Mouse (Mus musculus): ENCODE results near the gene Fto. TPM values are rescaled to one million over a fixed set of nuclear protein-coding genes. Genes with fewer than 3 reads are reported as not detected.

The Fto gene
- polyA plus RNA-seq, 1 experiment from 2014 or later, result 114 TPM

DNA sequence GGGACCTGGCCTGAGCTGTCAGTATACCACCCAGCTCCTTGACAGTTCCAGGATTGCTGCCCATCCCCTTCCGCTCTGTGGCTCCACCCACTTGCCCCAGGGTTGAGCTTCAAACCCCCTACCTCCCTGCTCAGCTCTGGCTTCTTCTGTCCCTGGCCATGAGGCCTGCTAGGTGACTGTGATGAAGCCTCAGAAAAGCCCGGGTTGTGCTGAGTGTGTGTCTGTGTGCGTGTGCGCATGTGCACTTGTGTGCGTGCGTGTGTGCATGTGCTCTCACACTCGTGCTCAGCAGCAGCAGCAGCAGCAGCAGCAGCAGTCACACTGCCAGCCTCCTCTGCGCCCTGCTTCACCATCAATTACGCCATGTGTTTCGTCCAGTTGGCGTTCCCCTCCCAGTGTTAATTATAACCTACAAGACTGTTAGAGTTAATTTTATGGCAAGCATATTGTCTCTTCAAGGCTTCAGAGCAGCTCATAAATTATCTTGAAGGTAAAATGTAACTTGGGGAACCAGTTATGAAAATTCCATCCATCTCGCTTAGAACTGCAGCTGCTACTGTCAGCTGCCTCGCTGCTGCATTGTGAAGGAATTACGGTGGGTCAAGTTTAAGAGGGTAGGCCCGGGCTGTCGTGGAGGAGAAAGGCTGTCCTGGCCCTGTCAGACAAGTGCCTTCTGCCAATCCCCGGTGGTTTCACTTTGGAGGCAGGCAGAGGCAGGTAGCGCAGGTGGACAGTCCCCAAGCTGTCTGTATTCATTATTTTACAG is 219.5 kb downstream of the Fto start:
- 66% methylated on average over 18 of the region's 18 CpGs for WGBS
- Histone ChIP-seq H3K4me2 (replicated peaks) (no peak overlapping the region), H3K4me1 (peaks cover 17% of the 10 kb centered on the region), H3K9ac (replicated peaks) (no peak overlapping the region), H3K27me3 (0 out of 2 replicates have a peak, but pooled peaks cover 4% of the 10 kb centered on the region), H3K9me3 (no peaks in the 10 kb centered on the region), H3K4me3 (no peak overlapping the region), H3K27ac (replicated peaks) (no peak overlapping the region), H3K36me3 (no peaks in the 10 kb centered on the region)
- ATAC-seq (replicated peaks), result peak; percentile 43; the same call in 1 of the 2 replicates

- no peak for ATAC-seq (replicated peaks)
- Histone ChIP-seq H3K9me3 (no peaks in the 10 kb centered on the region), H3K27me3 (0 out of 2 replicates have a peak, but pooled peaks cover 4% of the 10 kb centered on the region), H3K4me1 (peaks cover 17% of the 10 kb centered on the region), H3K9ac (replicated peaks) (no peak overlapping the region), H3K36me3 (no peaks in the 10 kb centered on the region), H3K4me3 (no peak overlapping the region), H3K4me2 (replicated peaks) (no peak overlapping the region), H3K27ac (replicated peaks) (no peak overlapping the region)
- 87% methylated on average over 5 of the region's 5 CpGs for WGBS
Measured at GRCm38 (mm10) chr8:91534752-91535151, 221.4 kb downstream of the Fto start.

DNA sequence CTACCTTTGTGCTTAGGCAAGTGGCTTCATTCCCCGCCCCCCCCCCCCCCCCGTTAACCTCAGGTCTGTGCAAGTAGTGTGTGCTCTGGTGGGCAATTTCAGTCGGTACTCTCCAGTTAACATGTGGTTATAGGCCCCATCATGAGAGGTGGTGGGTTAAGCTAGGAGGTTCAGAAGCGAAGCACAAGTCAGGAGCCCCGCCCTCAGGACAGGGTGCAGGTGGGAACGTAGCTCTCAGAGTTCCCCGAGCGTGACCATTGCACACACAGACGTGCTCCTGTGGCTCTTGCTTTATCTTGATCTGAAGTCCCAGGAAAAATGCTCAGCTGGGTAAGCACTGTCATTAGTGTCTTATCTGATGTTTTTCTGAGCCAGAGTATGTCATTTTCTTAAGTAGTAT is 224.8 kb downstream of the Fto start:
- H3K4me1 ChIP-seq, result peaks cover 7% of the 10 kb centered on the region
- no peak overlapping the region for H3K4me2 ChIP-seq (replicated peaks)
- no peaks in the 10 kb centered on the region for H3K36me3 ChIP-seq
- ATAC-seq (replicated peaks), result no peak
- no peak overlapping the region for H3K27ac ChIP-seq (replicated peaks)
- H3K9ac ChIP-seq (replicated peaks), result no peak overlapping the region
- no peak overlapping the region for H3K4me3 ChIP-seq
- no peaks in the 10 kb centered on the region for H3K27me3 ChIP-seq
- WGBS, result 74% methylated on average over 9 of the region's 9 CpGs
- no peaks in the 10 kb centered on the region for H3K9me3 ChIP-seq

DNA sequence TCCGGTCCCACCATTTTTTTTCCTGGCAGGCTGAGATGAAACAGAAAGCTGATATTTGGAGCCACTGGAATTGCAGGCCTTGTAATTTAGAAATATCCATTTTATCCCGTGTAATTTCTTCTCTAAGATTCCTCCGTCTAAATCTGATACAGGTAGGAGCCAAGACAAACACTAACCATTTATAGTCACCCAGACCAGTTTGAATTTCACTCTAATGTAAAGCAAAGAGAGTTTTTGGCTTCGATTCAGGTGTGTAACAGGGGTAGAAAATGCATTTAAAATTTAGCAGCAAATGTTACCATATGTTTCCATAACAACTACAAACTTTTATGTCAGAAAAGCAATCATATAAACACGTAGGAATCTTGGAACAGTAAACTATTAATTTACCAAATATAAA is 225.6 kb downstream of the Fto start:
- Histone ChIP-seq H3K4me2 (replicated peaks) (no peak overlapping the region), H3K4me1 (peaks cover 3% of the 10 kb centered on the region; the same call in 1 of the 2 replicates), H3K27me3 (no peaks in the 10 kb centered on the region), H3K4me3 (no peak overlapping the region), H3K27ac (replicated peaks) (no peak overlapping the region), H3K9ac (replicated peaks) (no peak overlapping the region), H3K9me3 (no peaks in the 10 kb centered on the region), H3K36me3 (no peaks in the 10 kb centered on the region)
- 77% methylated on average over 5 of the region's 5 CpGs for WGBS
- ATAC-seq (replicated peaks), result no peak

DNA sequence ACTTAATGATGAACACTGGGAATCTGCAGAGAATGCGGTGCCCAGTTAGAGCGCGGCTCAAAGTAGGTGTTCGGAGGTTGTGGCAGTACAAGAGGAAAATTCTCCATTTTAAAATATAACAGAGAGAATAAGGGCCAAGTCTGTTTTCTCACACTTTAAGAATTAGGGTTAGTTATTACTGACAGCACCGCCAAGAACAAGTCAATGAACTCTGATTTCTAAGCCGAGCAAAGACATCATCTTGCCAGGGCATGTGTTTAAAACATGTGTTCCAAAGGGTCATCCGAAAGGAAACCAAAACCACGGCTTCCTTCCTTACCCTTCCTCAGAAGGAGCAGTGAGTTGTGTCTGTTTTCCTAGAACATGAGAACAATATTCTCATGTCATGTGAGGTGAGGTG is 226.3 kb downstream of the Fto start:
- WGBS, result 91% methylated on average over 8 of the region's 8 CpGs
- no peak overlapping the region for H3K4me2 ChIP-seq (replicated peaks)
- no peaks in the 10 kb centered on the region; the same call in 1 of the 2 replicates for H3K4me1 ChIP-seq
- ATAC-seq (replicated peaks), result no peak
- H3K9me3 ChIP-seq, result no peaks in the 10 kb centered on the region
- H3K27me3 ChIP-seq, result no peaks in the 10 kb centered on the region
- no peak overlapping the region for H3K27ac ChIP-seq (replicated peaks)
- no peaks in the 10 kb centered on the region for H3K36me3 ChIP-seq
- H3K4me3 ChIP-seq, result no peak overlapping the region
- H3K9ac ChIP-seq (replicated peaks), result no peak overlapping the region

GRCm38 (mm10) chr8:91541229-91541628 is 227.9 kb downstream of the Fto start:
- WGBS, result 86% methylated on average over 3 of the region's 3 CpGs
- H3K36me3 ChIP-seq, result no peaks in the 10 kb centered on the region
- no peaks in the 10 kb centered on the region for H3K9me3 ChIP-seq
- no peak overlapping the region for H3K4me3 ChIP-seq
- H3K4me1 ChIP-seq, result no peaks in the 10 kb centered on the region; the same call in 1 of the 2 replicates
- H3K27me3 ChIP-seq, result no peaks in the 10 kb centered on the region
- no peak overlapping the region for H3K4me2 ChIP-seq (replicated peaks)
- H3K9ac ChIP-seq (replicated peaks), result no peak overlapping the region
- no peak overlapping the region for H3K27ac ChIP-seq (replicated peaks)
- ATAC-seq (replicated peaks), result no peak

GRCm38 (mm10) chr8:91545561-91545960 is 232.2 kb downstream of the Fto start:
- Histone ChIP-seq H3K4me2 (replicated peaks) (no peak overlapping the region), H3K27me3 (no peaks in the 10 kb centered on the region), H3K27ac (replicated peaks) (no peak overlapping the region), H3K36me3 (no peaks in the 10 kb centered on the region), H3K4me3 (no peak overlapping the region), H3K9ac (replicated peaks) (no peak overlapping the region), H3K4me1 (no peaks in the 10 kb centered on the region), H3K9me3 (no peaks in the 10 kb centered on the region)
- WGBS, result 91% methylated on average over 3 of the region's 3 CpGs
- no peak for ATAC-seq (replicated peaks)

DNA sequence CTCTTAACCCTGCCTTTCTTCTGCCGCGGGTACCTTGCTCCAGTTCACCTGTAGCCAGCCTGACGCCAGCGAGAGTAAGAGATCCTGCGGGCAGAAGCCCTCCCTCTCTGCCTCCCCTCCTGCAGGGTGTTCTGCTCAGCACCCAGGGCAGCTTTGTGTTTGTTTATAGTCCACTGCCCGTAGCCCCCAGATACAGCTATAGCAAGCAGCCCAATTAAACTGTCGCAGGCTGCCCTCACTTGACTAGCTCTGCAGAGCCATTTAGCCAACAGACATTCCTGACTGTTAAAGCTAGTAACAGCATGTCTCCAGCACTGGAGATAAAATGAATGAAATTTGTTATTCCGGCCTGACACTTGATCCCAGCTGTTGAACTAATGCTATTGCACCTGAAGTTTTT is 233.3 kb downstream of the Fto start:
- Histone ChIP-seq H3K9me3 (no peaks in the 10 kb centered on the region), H3K4me2 (replicated peaks) (no peak overlapping the region), H3K36me3 (no peaks in the 10 kb centered on the region), H3K4me3 (no peak overlapping the region), H3K27me3 (no peaks in the 10 kb centered on the region), H3K9ac (replicated peaks) (no peak overlapping the region), H3K27ac (replicated peaks) (no peak overlapping the region), H3K4me1 (peaks cover 5% of the 10 kb centered on the region)
- 40% methylated on average over 8 of the region's 8 CpGs for WGBS
- ATAC-seq (replicated peaks), result no peak

DNA sequence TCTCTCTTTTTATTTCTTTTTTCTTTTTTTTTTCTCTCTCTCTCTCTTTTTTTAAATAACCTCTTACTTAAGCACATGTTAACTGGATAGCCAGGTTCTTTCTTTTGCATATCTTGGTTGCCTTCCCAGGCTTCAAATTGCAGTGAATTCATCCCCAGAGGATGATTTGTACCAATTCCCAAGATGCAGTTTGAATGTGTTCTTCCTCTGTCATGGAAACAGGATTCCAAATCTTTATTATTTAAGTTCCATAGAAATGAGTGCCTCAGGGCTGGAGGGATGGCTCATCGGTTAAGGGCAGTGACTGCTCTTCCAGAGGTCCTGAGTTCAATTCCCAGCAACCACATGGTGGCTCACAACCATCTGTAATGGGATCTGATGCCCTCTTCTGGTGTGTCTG is 236.8 kb downstream of the Fto start:
- 96% methylated on average over 1 of the region's 1 CpGs for WGBS
- no peak for ATAC-seq (replicated peaks)

DNA sequence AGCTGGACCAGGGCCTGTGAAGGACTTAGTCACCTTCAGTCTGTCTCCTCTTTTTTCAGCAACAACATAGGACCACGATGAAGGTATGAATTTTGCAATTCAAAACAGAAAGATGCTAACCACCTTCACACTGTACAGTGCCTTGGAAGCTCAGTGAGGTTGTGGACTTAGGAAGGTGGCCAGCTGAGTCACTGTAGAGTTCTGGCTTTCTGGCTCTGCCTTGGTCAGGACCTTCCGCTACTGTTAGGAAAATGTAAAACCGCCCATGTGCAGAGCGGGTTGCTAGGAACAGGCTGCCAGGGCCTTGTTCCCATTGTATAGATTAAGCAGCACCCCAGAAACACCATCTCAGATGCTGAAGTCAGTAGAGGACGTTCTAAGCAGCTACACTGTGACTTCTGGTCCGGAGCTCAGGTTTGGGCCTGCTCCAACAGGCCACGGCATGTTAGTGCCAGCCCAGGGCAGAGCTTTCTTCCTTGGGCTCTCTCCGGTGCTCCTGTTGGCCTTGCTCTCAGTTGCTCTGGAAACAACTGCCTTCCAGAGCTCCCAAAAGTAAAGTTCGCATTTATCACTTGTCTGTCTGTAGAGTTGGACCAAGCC is 237.9 kb downstream of the Fto start:
- Histone ChIP-seq H3K4me3 (no peak overlapping the region), H3K9me3 (no peaks in the 10 kb centered on the region), H3K36me3 (no peaks in the 10 kb centered on the region), H3K9ac (replicated peaks) (no peak overlapping the region), H3K27ac (replicated peaks) (no peak overlapping the region), H3K27me3 (no peaks in the 10 kb centered on the region), H3K4me2 (replicated peaks) (no peak overlapping the region), H3K4me1 (peaks cover 25% of the 10 kb centered on the region)
- ATAC-seq (replicated peaks), result no peak; the same call in 1 of the 2 replicates
- WGBS, result 74% methylated on average over 9 of the region's 9 CpGs

More for the DNA sequence above, 236.8 kb downstream of the Fto start:
- Histone ChIP-seq H3K4me2 (replicated peaks) (no peak overlapping the region), H3K4me1 (peaks cover 25% of the 10 kb centered on the region), H3K9me3 (no peaks in the 10 kb centered on the region), H3K36me3 (no peaks in the 10 kb centered on the region), H3K4me3 (no peak overlapping the region), H3K27me3 (no peaks in the 10 kb centered on the region), H3K27ac (replicated peaks) (no peak overlapping the region), H3K9ac (replicated peaks) (no peak overlapping the region)

- H3K9me3 ChIP-seq, result no peaks in the 10 kb centered on the region
- peak overlapping the region; percentile 28; the same call in 1 of the 2 replicates for H3K27ac ChIP-seq (replicated peaks)
- H3K27me3 ChIP-seq, result no peaks in the 10 kb centered on the region
- H3K4me2 ChIP-seq (replicated peaks), result no peak overlapping the region
- peak; percentile 73 for ATAC-seq (replicated peaks)
- H3K36me3 ChIP-seq, result no peaks in the 10 kb centered on the region
- WGBS, result 24% methylated on average over 10 of the region's 10 CpGs
- no peak overlapping the region for H3K9ac ChIP-seq (replicated peaks)
- no peak overlapping the region for H3K4me3 ChIP-seq
- peaks cover 25% of the 10 kb centered on the region for H3K4me1 ChIP-seq
Measured at GRCm38 (mm10) chr8:91551775-91552538, 238.6 kb downstream of the Fto start.

GRCm38 (mm10) chr8:91552635-91553034 is 239.3 kb downstream of the Fto start:
- Histone ChIP-seq H3K4me2 (replicated peaks) (no peak overlapping the region), H3K36me3 (no peaks in the 10 kb centered on the region), H3K27me3 (no peaks in the 10 kb centered on the region), H3K9ac (replicated peaks) (no peak overlapping the region), H3K4me3 (no peak overlapping the region), H3K4me1 (peaks cover 25% of the 10 kb centered on the region), H3K27ac (replicated peaks) (0 out of 2 replicates have a peak overlapping the region, but pooled peaks have one; percentile 28), H3K9me3 (no peaks in the 10 kb centered on the region)
- ATAC-seq (replicated peaks), result no peak
- 57% methylated on average over 11 of the region's 11 CpGs for WGBS

Data from forebrain, embryonic 15.5 days (tissue).